Mouse (Mus musculus): Measurements from ENCODE around the gene Slc26a3. TPM values are rescaled to one million over a fixed set of nuclear protein-coding genes. Genes with fewer than 3 reads are reported as not detected.

Slc26a3 gene
- polyA plus RNA-seq, 1 experiment from 2014 or later = not detected

Other genes starting within 250 kb of the Slc26a3 start
- gene Gm6993, start 150.1 kb upstream of the Slc26a3 start, polyA plus RNA-seq (2015; fragmentation: Nextera tagmentation; extraction: Ambion mirVana) = not detected in 2 replicates
- 27.9 and 31.0 TPM in 2 replicates for gene Lamb1, start 125.6 kb upstream of the Slc26a3 start, polyA plus RNA-seq (2015; fragmentation: Nextera tagmentation; extraction: Ambion mirVana)
- 125 and 139 TPM in 2 replicates for gene Dld, start 39.4 kb upstream of the Slc26a3 start, polyA plus RNA-seq (2015; fragmentation: Nextera tagmentation; extraction: Ambion mirVana)
- 18.1 and 18.9 TPM in 2 replicates for gene Cbll1, start 108.7 kb downstream of the Slc26a3 start, polyA plus RNA-seq (2015; fragmentation: Nextera tagmentation; extraction: Ambion mirVana)
- gene Slc26a4, start 169.1 kb downstream of the Slc26a3 start, polyA plus RNA-seq (2015; fragmentation: Nextera tagmentation; extraction: Ambion mirVana) = 0.18 TPM in 1 of 2 replicates, not detected in the other
- 31.9 and 32.8 TPM in 2 replicates for gene Bcap29, start 243.8 kb downstream of the Slc26a3 start, polyA plus RNA-seq (2015; fragmentation: Nextera tagmentation; extraction: Ambion mirVana)